15 mouse cellular contexts compared by ENCODE assay signal in the genomic region with DNA sequence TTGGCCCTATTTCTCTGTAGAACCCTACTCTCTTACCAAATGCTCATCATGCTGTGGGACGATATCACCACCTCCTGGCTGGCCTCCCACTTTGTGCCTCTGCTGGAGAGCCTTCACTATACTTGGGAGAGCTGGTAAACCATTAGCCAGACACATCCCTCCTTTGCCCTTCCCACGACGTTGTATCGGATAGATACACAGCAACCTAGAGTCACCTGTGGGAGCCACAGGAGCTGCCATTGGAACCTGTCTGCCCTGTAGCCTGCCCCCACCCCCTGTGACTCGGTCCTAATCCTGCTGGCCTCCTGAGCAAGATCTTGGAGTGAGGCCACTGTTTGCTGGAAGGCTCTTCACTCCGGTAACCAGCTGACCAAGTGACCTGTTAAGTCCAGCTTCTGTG. TPM values are rescaled to one million over a fixed set of nuclear protein-coding genes. Genes with fewer than 3 reads are reported as not detected.
DNase-seq lines count a peak whose midpoint lies in the region; ATAC-seq and TF ChIP-seq lines count a peak whose summit lies in the region.
"Had no signal": no experiment of that assay in that cellular context is flagged by ENCODE, and none has a peak within 500 bp of the region (broad histone marks: within the 10 kb centered on the region; RNA-seq: fewer than 3 reads in every experiment).

No protein-coding gene starts in this region.

- no peak overlapping the region for H3K27ac ChIP-seq in liver, embryonic 12.5 days
- H3K27ac ChIP-seq: hindbrain, embryonic 14.5 days; stomach, embryonic 15.5 days had no signal

- no peak for TF ChIP-seq POLR2A in lung, adult 2 months (IDR thresholded peaks at IDR 0.05; ENCODE audit: borderline replicate concordance, extremely low read depth, low read depth, low read length)

- no peak overlapping the region for H3K4me3 ChIP-seq in lung, adult 2 months (replicated peaks; ENCODE audit: extremely low read depth, low read depth, low read length)
- H3K4me3 ChIP-seq in liver, embryonic 12.5 days: no peak overlapping the region
- H3K4me3 ChIP-seq: stomach, embryonic 15.5 days had no signal

- no peak for TF ChIP-seq CTCF in lung, adult 2 months (IDR thresholded peaks at IDR 0.05; ENCODE audit: insufficient read depth, low read length)

- no peak overlapping the region for H3K9ac ChIP-seq in liver, embryonic 12.5 days
- H3K9ac ChIP-seq: hindbrain, embryonic 14.5 days; lung, embryonic 14.5 days; stomach, embryonic 15.5 days had no signal

- 63% methylated on average over 6 of the region's 6 CpGs for WGBS in lung, adult 2 months
- WGBS in liver, embryonic 12.5 days (ENCODE audit: insufficient replicate concordance): 63% methylated on average over 6 of the region's 6 CpGs

- H3K4me2 ChIP-seq in liver, embryonic 12.5 days: no peak overlapping the region
- H3K4me2 ChIP-seq: hindbrain, embryonic 14.5 days; lung, embryonic 14.5 days; stomach, embryonic 15.5 days had no signal

- H3K36me3 ChIP-seq in liver, embryonic 12.5 days: no peaks in the 10 kb centered on the region
- H3K36me3 ChIP-seq: stomach, embryonic 15.5 days had no signal

- ATAC-seq in liver, embryonic 12.5 days: peak; percentile 42; the same call in 1 of the 2 replicates
- ATAC-seq: activated CD4-positive, CD25-positive, alpha-beta regulatory T cell, adult 4 months; forebrain, embryonic 14.5 days had no signal

- H3K27me3 ChIP-seq in liver, embryonic 12.5 days (replicated peaks): peaks cover 49% of the 10 kb centered on the region
- H3K27me3 ChIP-seq: stomach, embryonic 15.5 days had no signal

- H3K4me1 ChIP-seq in lung, adult 2 months (ENCODE audit: control insufficient read depth, insufficient read depth, low read length): peaks cover 12% of the 10 kb centered on the region
- H3K4me1 ChIP-seq in liver, embryonic 12.5 days: peaks cover 21% of the 10 kb centered on the region

- H3K9me3 ChIP-seq in liver, embryonic 12.5 days (replicated peaks): no peaks in the 10 kb centered on the region
- H3K9me3 ChIP-seq: stomach, embryonic 15.5 days had no signal

- DNase-seq in cerebellum, adult 18-20 months: peak; percentile 47 to 61
- no peak for DNase-seq in cerebellum, adult 9-10 months
- DNase-seq in lung, postnatal 10 days: peak; percentile 43
- DNase-seq in lung, adult 2 months: no peak
- no peak for DNase-seq in layer of hippocampus, adult 9-10 months (ENCODE audit: low spot score)
- no peak for DNase-seq in ovary, postnatal 14 days (ENCODE audit: low spot score)
- DNase-seq: heart, postnatal 10 days; layer of hippocampus, postnatal 36 days; left cerebral cortex, postnatal 4 days; lung, embryonic 14.5 days had no signal

RNA-seq across cellular contexts. Expression of gene Pde9a, which starts 2.7 kb away (rescaled TPM):
- 83.6 and 99.1 TPM in 2 replicates for polyA plus RNA-seq in lung, adult 2 months (2012; rRNA removed)
- 5.6 and 6.1 TPM in 2 replicates for polyA plus RNA-seq in liver, embryonic 12.5 days (2016; fragmentation: Nextera tagmentation; extraction: Ambion mirVana)

Comparison
In these comparisons a context has a peak if more than half of its experiments do, and no peak if none do; other contexts are left out.
1. DNase-seq: peak in cerebellum, adult 18-20 months (2 of 2) and lung, postnatal 10 days (single experiment); none in cerebellum, adult 9-10 months (single experiment), lung, adult 2 months (single experiment), layer of hippocampus, adult 9-10 months (single experiment) and ovary, postnatal 14 days (single experiment).
2. RNA of gene Pde9a, which starts 2.7 kb away (polyA plus RNA-seq): 83.6 to 99.1 TPM in lung, adult 2 months; 5.6 to 6.1 TPM in liver, embryonic 12.5 days; every median in the first group is over 10 times any median in the second.